In the genomic region with DNA sequence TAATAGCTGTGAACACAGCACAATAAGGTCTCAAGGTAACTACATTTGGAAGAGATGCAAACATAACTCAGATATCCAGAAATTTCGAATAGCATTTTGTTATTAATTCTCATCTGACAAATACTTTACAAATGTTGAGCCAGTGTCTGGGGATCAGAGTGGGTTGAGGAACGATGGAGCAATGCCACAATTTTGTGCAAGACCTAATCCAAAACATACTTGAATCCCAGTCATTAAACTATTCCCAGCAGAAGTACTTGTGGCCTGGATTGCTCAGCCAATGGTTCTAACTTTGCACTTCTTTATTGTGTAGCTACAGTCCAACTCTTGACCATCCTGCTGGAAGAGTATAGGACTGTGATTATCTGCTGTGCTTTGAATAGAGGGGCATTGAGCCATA, we compare ENCODE assay signal across 20 mouse cellular contexts. TPM values are rescaled to one million over a fixed set of nuclear protein-coding genes. Genes with fewer than 3 reads are reported as not detected.
"Had no signal": no experiment of that assay in that cellular context is flagged by ENCODE, and none has a peak within 500 bp of the region (broad histone marks: within the 10 kb centered on the region; RNA-seq: fewer than 3 reads in every experiment).

No protein-coding gene starts in this region.

- H3K36me3 ChIP-seq: midbrain, embryonic 10.5 days; midbrain, embryonic 12.5 days; neural tube, embryonic 13.5 days; neural tube, embryonic 15.5 days had no signal

- H3K27ac ChIP-seq: liver, embryonic 14.5 days; lung, embryonic 15.5 days; midbrain, embryonic 10.5 days; midbrain, embryonic 12.5 days; neural tube, embryonic 13.5 days; neural tube, embryonic 15.5 days had no signal

- H3K27me3 ChIP-seq: lung, embryonic 15.5 days; midbrain, embryonic 12.5 days; neural tube, embryonic 13.5 days; neural tube, embryonic 15.5 days had no signal

- H3K9me3 ChIP-seq: lung, embryonic 15.5 days; midbrain, embryonic 10.5 days; midbrain, embryonic 12.5 days; neural tube, embryonic 13.5 days; neural tube, embryonic 15.5 days had no signal

- H3K4me3 ChIP-seq: lung, embryonic 15.5 days; midbrain, embryonic 10.5 days; midbrain, embryonic 12.5 days; myocyte; neural tube, embryonic 13.5 days; neural tube, embryonic 15.5 days had no signal

- DNase-seq: lung, adult 2 months; lung, postnatal 4 days; midbrain, embryonic 14.5 days; retina, postnatal 1 day; right cerebral cortex, adult 18-20 months; right cerebral cortex, postnatal 25 days; right cerebral cortex, postnatal 4 days; spleen, adult 18-20 months; thymus, adult 18-20 months; thymus, postnatal 14 days; thymus, postnatal 36 days had no signal

- ATAC-seq: midbrain, embryonic 16.5 days had no signal

- H3K4me2 ChIP-seq: lung, embryonic 15.5 days; midbrain, embryonic 12.5 days; neural tube, embryonic 13.5 days; neural tube, embryonic 15.5 days had no signal

- H3K4me1 ChIP-seq: midbrain, embryonic 12.5 days had no signal

- H3K9ac ChIP-seq: liver, embryonic 14.5 days; lung, embryonic 15.5 days; midbrain, embryonic 12.5 days; neural tube, embryonic 13.5 days; neural tube, embryonic 15.5 days had no signal

RNA-seq across cellular contexts. Expression of a gene that starts 50.1 kb away (rescaled TPM):
- polyA plus RNA-seq: liver, embryonic 16.5 days; myocyte had no signal
